Mouse (Mus musculus) liver, adult 2 months (tissue): ENCODE data around the gene Gm10228.
"Not testable (repeated sequence)": the region's sequence is repeated elsewhere in the genome, so short reads cannot be mapped to it uniquely, and the experiment has no call there.

ENCODE experiments used
- CTCF ChIP-seq: fragments of 200-500 bp; IDR thresholded peaks from 2 replicates; pipeline ENCODE4 v1.5.1; 2011; ENCODE audit warnings: low read depth, low read length, control low read depth
- POLR2A ChIP-seq: fragments of 200-500 bp; IDR thresholded peaks from 2 replicates; pipeline ENCODE4 v1.6.1; 2011; ENCODE audit warnings: low read length, control low read depth; ENCODE audit not compliant: insufficient read depth; ENCODE audit errors: extremely low read depth

DNA sequence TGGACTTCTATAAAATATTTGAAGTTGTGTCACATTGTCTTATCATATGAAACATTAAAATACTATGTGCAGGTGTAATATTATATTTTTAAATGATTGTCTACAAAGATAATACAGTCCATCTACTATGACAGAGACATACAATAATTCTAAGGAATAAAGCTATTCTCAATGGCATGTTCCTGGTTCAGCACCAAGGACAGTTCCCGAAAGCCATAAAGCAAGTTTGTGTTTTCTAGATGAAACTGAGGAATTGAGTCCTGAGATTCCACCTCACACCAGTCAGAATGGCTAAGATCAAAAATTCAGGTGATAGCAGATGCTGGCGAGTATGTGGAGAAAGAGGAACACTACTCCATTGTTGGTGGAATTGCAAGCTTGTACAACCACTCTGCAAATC is 29.8 kb upstream of the Gm10228 start:
- not testable (repeated sequence) for TF ChIP-seq CTCF, POLR2A
